Mouse (Mus musculus): ENCODE data around the gene Dna2. TPM values are rescaled to one million over a fixed set of nuclear protein-coding genes. Genes with fewer than 3 reads are reported as not detected.

The Dna2 gene
- polyA plus RNA-seq, 1 experiment from 2014 or later = 22.3 TPM

- H3K36me3 ChIP-seq = peaks cover 41% of the 10 kb centered on the region
- H3K27ac ChIP-seq = no peak overlapping the region
- WGBS = 93% methylated on average over 6 of the region's 6 CpGs
- no peaks in the 10 kb centered on the region for H3K9me3 ChIP-seq
- no peak overlapping the region for H3K4me2 ChIP-seq (replicated peaks)
- H3K9ac ChIP-seq = no peak overlapping the region
- H3K27me3 ChIP-seq = no peaks in the 10 kb centered on the region
- no peak overlapping the region for H3K4me3 ChIP-seq
- ATAC-seq (ENCODE audit: insufficient number of reproducible peaks, insufficient read depth, low FRiP score, low TSS enrichment) = no peak
- peaks cover 7% of the 10 kb centered on the region for H3K4me1 ChIP-seq
These were observed 37.7 kb downstream of the Dna2 start for GRCm38 (mm10) chr10:62984495-62984894.

GRCm38 (mm10) chr10:62987341-62987740, 40.5 kb downstream of the Dna2 start:
- 23% methylated on average over 3 of the region's 3 CpGs for WGBS
- H3K4me3 ChIP-seq = no peak overlapping the region
- ATAC-seq (ENCODE audit: insufficient number of reproducible peaks, insufficient read depth, low FRiP score, low TSS enrichment) = no peak
- peaks cover 68% of the 10 kb centered on the region for H3K36me3 ChIP-seq
- H3K9ac ChIP-seq = no peak overlapping the region
- H3K27ac ChIP-seq = no peak overlapping the region
- no peak overlapping the region for H3K4me2 ChIP-seq (replicated peaks)
- H3K9me3 ChIP-seq = no peaks in the 10 kb centered on the region
- no peaks in the 10 kb centered on the region for H3K4me1 ChIP-seq
- H3K27me3 ChIP-seq = no peaks in the 10 kb centered on the region

GRCm38 (mm10) chr10:62990636-62991035, 43.8 kb downstream of the Dna2 start:
- Histone ChIP-seq H3K9ac (no peak overlapping the region), H3K27me3 (no peaks in the 10 kb centered on the region), H3K4me1 (no peaks in the 10 kb centered on the region), H3K27ac (no peak overlapping the region), H3K4me3 (no peak overlapping the region), H3K4me2 (replicated peaks) (no peak overlapping the region), H3K36me3 (peaks cover 78% of the 10 kb centered on the region), H3K9me3 (no peaks in the 10 kb centered on the region)
- 92% methylated on average over 15 of the region's 15 CpGs for WGBS
- no peak for ATAC-seq (ENCODE audit: insufficient number of reproducible peaks, insufficient read depth, low FRiP score, low TSS enrichment)

- ATAC-seq (ENCODE audit: insufficient number of reproducible peaks, insufficient read depth, low FRiP score, low TSS enrichment) = no peak
- 84% methylated on average over 8 of the region's 9 CpGs for WGBS
These were observed 47.2 kb downstream of the Dna2 start for GRCm38 (mm10) chr10:62993991-62994390.

GRCm38 (mm10) chr10:63000584-63000983, 53.8 kb downstream of the Dna2 start:
- H3K36me3 ChIP-seq = peaks cover 88% of the 10 kb centered on the region
- H3K9me3 ChIP-seq = no peaks in the 10 kb centered on the region
- ATAC-seq (ENCODE audit: insufficient number of reproducible peaks, insufficient read depth, low FRiP score, low TSS enrichment) = no peak
- no peaks in the 10 kb centered on the region for H3K4me1 ChIP-seq
- H3K27ac ChIP-seq = no peak overlapping the region
- H3K4me2 ChIP-seq (replicated peaks) = no peak overlapping the region
- H3K4me3 ChIP-seq = no peak overlapping the region
- H3K9ac ChIP-seq = no peak overlapping the region
- WGBS = 73% methylated on average over 9 of the region's 9 CpGs
- H3K27me3 ChIP-seq = no peaks in the 10 kb centered on the region

More at GRCm38 (mm10) chr10:62993991-62994390, 47.2 kb downstream of the Dna2 start:
- peaks cover 89% of the 10 kb centered on the region for H3K36me3 ChIP-seq
- no peaks in the 10 kb centered on the region for H3K27me3 ChIP-seq
- H3K9me3 ChIP-seq = no peaks in the 10 kb centered on the region
- no peak overlapping the region for H3K4me3 ChIP-seq
- no peak overlapping the region for H3K27ac ChIP-seq
- H3K4me1 ChIP-seq = no peaks in the 10 kb centered on the region
- H3K9ac ChIP-seq = no peak overlapping the region
- H3K4me2 ChIP-seq (replicated peaks) = no peak overlapping the region

GRCm38 (mm10) chr10:63003252-63003651, 56.4 kb downstream of the Dna2 start:
- H3K36me3 ChIP-seq = peaks cover 89% of the 10 kb centered on the region
- no peaks in the 10 kb centered on the region for H3K4me1 ChIP-seq
- H3K9me3 ChIP-seq = no peaks in the 10 kb centered on the region
- no peaks in the 10 kb centered on the region for H3K27me3 ChIP-seq
- no peak overlapping the region for H3K27ac ChIP-seq
- WGBS = 64% methylated on average over 9 of the region's 9 CpGs
- no peak for ATAC-seq (ENCODE audit: insufficient number of reproducible peaks, insufficient read depth, low FRiP score, low TSS enrichment)
- H3K4me3 ChIP-seq = no peak overlapping the region
- no peak overlapping the region for H3K9ac ChIP-seq
- no peak overlapping the region for H3K4me2 ChIP-seq (replicated peaks)

- peaks cover 91% of the 10 kb centered on the region for H3K36me3 ChIP-seq
These were observed 57.7 kb downstream of the Dna2 start for GRCm38 (mm10) chr10:63004556-63004955.

GRCm38 (mm10) chr10:63008193-63008592, 61.4 kb downstream of the Dna2 start:
- H3K27ac ChIP-seq = no peak overlapping the region
- H3K36me3 ChIP-seq = peaks cover 90% of the 10 kb centered on the region
- no peak for ATAC-seq (ENCODE audit: insufficient number of reproducible peaks, insufficient read depth, low FRiP score, low TSS enrichment)
- H3K4me2 ChIP-seq (replicated peaks) = no peak overlapping the region
- no peaks in the 10 kb centered on the region for H3K9me3 ChIP-seq
- H3K9ac ChIP-seq = no peak overlapping the region
- WGBS = 63% methylated on average over 3 of the region's 3 CpGs
- no peaks in the 10 kb centered on the region for H3K4me1 ChIP-seq
- H3K4me3 ChIP-seq = no peak overlapping the region
- H3K27me3 ChIP-seq = no peaks in the 10 kb centered on the region

More at GRCm38 (mm10) chr10:63004556-63004955, 57.7 kb downstream of the Dna2 start:
- no peaks in the 10 kb centered on the region for H3K9me3 ChIP-seq
- no peak overlapping the region for H3K27ac ChIP-seq
- H3K27me3 ChIP-seq = no peaks in the 10 kb centered on the region
- 89% methylated on average over 9 of the region's 9 CpGs for WGBS
- no peaks in the 10 kb centered on the region for H3K4me1 ChIP-seq
- no peak overlapping the region for H3K9ac ChIP-seq
- ATAC-seq (ENCODE audit: insufficient number of reproducible peaks, insufficient read depth, low FRiP score, low TSS enrichment) = no peak
- H3K4me3 ChIP-seq = no peak overlapping the region
- H3K4me2 ChIP-seq (replicated peaks) = no peak overlapping the region

- Histone ChIP-seq H3K36me3 (peaks cover 89% of the 10 kb centered on the region), H3K4me1 (no peaks in the 10 kb centered on the region), H3K27me3 (no peaks in the 10 kb centered on the region), H3K4me2 (replicated peaks) (no peak overlapping the region), H3K27ac (no peak overlapping the region), H3K9me3 (no peaks in the 10 kb centered on the region), H3K4me3 (no peak overlapping the region), H3K9ac (no peak overlapping the region)
- no peak for ATAC-seq (ENCODE audit: insufficient number of reproducible peaks, insufficient read depth, low FRiP score, low TSS enrichment)
- 84% methylated on average over 4 of the region's 4 CpGs for WGBS
These were observed 63.4 kb downstream of the Dna2 start for GRCm38 (mm10) chr10:63010268-63010667.

GRCm38 (mm10) chr10:63011556-63011955, 64.7 kb downstream of the Dna2 start:
- peaks cover 89% of the 10 kb centered on the region for H3K36me3 ChIP-seq
- no peak overlapping the region for H3K4me2 ChIP-seq (replicated peaks)
- no peak for ATAC-seq (ENCODE audit: insufficient number of reproducible peaks, insufficient read depth, low FRiP score, low TSS enrichment)
- no peak overlapping the region for H3K9ac ChIP-seq
- no peaks in the 10 kb centered on the region for H3K4me1 ChIP-seq
- H3K9me3 ChIP-seq = no peaks in the 10 kb centered on the region
- no peak overlapping the region for H3K4me3 ChIP-seq
- no peak overlapping the region for H3K27ac ChIP-seq
- H3K27me3 ChIP-seq = no peaks in the 10 kb centered on the region
- WGBS = 89% methylated on average over 6 of the region's 6 CpGs

- H3K9me3 ChIP-seq = no peaks in the 10 kb centered on the region
- H3K9ac ChIP-seq = no peak overlapping the region
- no peak for ATAC-seq (ENCODE audit: insufficient number of reproducible peaks, insufficient read depth, low FRiP score, low TSS enrichment)
- no peak overlapping the region for H3K27ac ChIP-seq
- H3K4me3 ChIP-seq = no peak overlapping the region
- H3K27me3 ChIP-seq = no peaks in the 10 kb centered on the region
- 86% methylated on average over 3 of the region's 3 CpGs for WGBS
- no peak overlapping the region for H3K4me2 ChIP-seq (replicated peaks)
- H3K36me3 ChIP-seq = peaks cover 87% of the 10 kb centered on the region
- no peaks in the 10 kb centered on the region for H3K4me1 ChIP-seq
These were observed 66.7 kb downstream of the Dna2 start for GRCm38 (mm10) chr10:63013476-63013875.

- Histone ChIP-seq H3K4me1 (no peaks in the 10 kb centered on the region), H3K4me2 (replicated peaks) (no peak overlapping the region), H3K9me3 (no peaks in the 10 kb centered on the region), H3K27me3 (no peaks in the 10 kb centered on the region), H3K4me3 (no peak overlapping the region), H3K9ac (no peak overlapping the region), H3K36me3 (peaks cover 83% of the 10 kb centered on the region), H3K27ac (no peak overlapping the region)
- WGBS = 89% methylated on average over 9 of the region's 9 CpGs
- no peak for ATAC-seq (ENCODE audit: insufficient number of reproducible peaks, insufficient read depth, low FRiP score, low TSS enrichment)
These were observed 67.3 kb downstream of the Dna2 start for GRCm38 (mm10) chr10:63014168-63014567.

- H3K9ac ChIP-seq = no peak overlapping the region
- H3K4me3 ChIP-seq = no peak overlapping the region
- no peak for ATAC-seq (ENCODE audit: insufficient number of reproducible peaks, insufficient read depth, low FRiP score, low TSS enrichment)
- no peaks in the 10 kb centered on the region for H3K9me3 ChIP-seq
- no peak overlapping the region for H3K27ac ChIP-seq
- peaks cover 36% of the 10 kb centered on the region for H3K36me3 ChIP-seq
- WGBS = 91% methylated on average over 6 of the region's 6 CpGs
- no peaks in the 10 kb centered on the region for H3K27me3 ChIP-seq
- peaks cover 21% of the 10 kb centered on the region for H3K4me1 ChIP-seq
- no peak overlapping the region for H3K4me2 ChIP-seq (replicated peaks)
These were observed 72.5 kb downstream of the Dna2 start for GRCm38 (mm10) chr10:63019304-63019703.
